Mouse (Mus musculus) myocyte (in vitro differentiated cells): Measurements from ENCODE around the gene Akr1a1. TPM values are rescaled to one million over a fixed set of nuclear protein-coding genes. Genes with fewer than 3 reads are reported as not detected.
A peak's percentile ranks its signal among the peaks of the same experiment; 100 is the strongest.

ENCODE experiments used
- H3K27me3 ChIP-seq: one replicate; pipeline ENCODE4 v1.6.1; 2011; ENCODE audit not compliant: control insufficient read depth, insufficient read depth, insufficient read length
- H3K36me3 ChIP-seq: one replicate; pipeline ENCODE4 v1.6.1; 2011; ENCODE audit not compliant: control insufficient read depth, insufficient read depth
- H3K4me2 ChIP-seq: one replicate; pipeline ENCODE4 v1.6.1; 2011; ENCODE audit warnings: low read depth, control low read depth
- H3K4me3 ChIP-seq: one replicate; pipeline ENCODE4 v1.5.1; 2011; ENCODE audit warnings: mild to moderate bottlenecking, control low read depth, moderate library complexity
- H3K79me2 ChIP-seq: one replicate; pipeline ENCODE4 v1.6.1; 2011; ENCODE audit not compliant: control insufficient read depth, insufficient read depth
- H3ac ChIP-seq: one replicate; pipeline ENCODE4 v1.6.1; 2011; ENCODE audit not compliant: control insufficient read depth, insufficient read length
- CEBPB ChIP-seq: IDR thresholded peaks from 2 replicates; pipeline ENCODE4 v1.6.1; 2011; ENCODE audit warnings: mild to moderate bottlenecking, moderate library complexity; ENCODE audit not compliant: poor library complexity, insufficient read depth, severe bottlenecking
- E2F4 ChIP-seq: IDR thresholded peaks from one replicate; pipeline ENCODE4 v1.6.1; 2011; ENCODE audit warnings: mild to moderate bottlenecking, control low read depth, moderate library complexity; ENCODE audit not compliant: insufficient read depth
- MAX ChIP-seq: IDR thresholded peaks from one replicate; pipeline ENCODE4 v1.6.1; 2011; ENCODE audit warnings: low read depth, mild to moderate bottlenecking, control low read depth
- MYOD1 ChIP-seq, 3 experiments: IDR thresholded peaks; one replicate each; pipeline ENCODE4 v1.6.1; 2011; ENCODE audit warnings: control low read depth in 2 of 3, low read depth in 2 of 3, mild to moderate bottlenecking in 2 of 3, moderate library complexity in 1 of 3; ENCODE audit not compliant: insufficient read length in 2 of 3, control insufficient read depth in 1 of 3
- MYOG ChIP-seq, 3 experiments: IDR thresholded peaks; one replicate each; pipeline ENCODE4 v1.6.1; 2011; ENCODE audit warnings: control low read depth in 2 of 3, low read depth in 2 of 3, mild to moderate bottlenecking in 2 of 3; ENCODE audit not compliant: insufficient read length in 2 of 3, control insufficient read depth in 1 of 3, insufficient read depth in 1 of 3
- POLR2A ChIP-seq: IDR thresholded peaks from one replicate; pipeline ENCODE4 v1.6.1; 2011; ENCODE audit warnings: low read depth, mild to moderate bottlenecking, control low read depth, moderate library complexity; ENCODE audit not compliant: insufficient read length
- POLR2AphosphoS2 ChIP-seq: IDR thresholded peaks from one replicate; pipeline ENCODE4 v1.6.1; 2011; ENCODE audit warnings: low read depth, control low read depth; ENCODE audit not compliant: insufficient read length
- REST ChIP-seq: IDR thresholded peaks from one replicate; pipeline ENCODE4 v1.6.1; 2011; ENCODE audit warnings: mild to moderate bottlenecking, control low read depth, moderate library complexity; ENCODE audit not compliant: insufficient read depth, insufficient read length
- SRF ChIP-seq: IDR thresholded peaks from one replicate; pipeline ENCODE4 v1.6.1; 2011; ENCODE audit warnings: low read depth; ENCODE audit not compliant: control insufficient read depth, insufficient read length
- TCF12 ChIP-seq: IDR thresholded peaks from one replicate; pipeline ENCODE4 v1.6.1; 2011; ENCODE audit warnings: mild to moderate bottlenecking, control low read depth; ENCODE audit not compliant: poor library complexity, insufficient read depth, severe bottlenecking
- TCF3 ChIP-seq: IDR thresholded peaks from one replicate; pipeline ENCODE4 v1.6.1; 2011; ENCODE audit warnings: low read depth, control low read depth; ENCODE audit not compliant: insufficient read length
- USF1 ChIP-seq: IDR thresholded peaks from one replicate; pipeline ENCODE4 v1.6.1; 2011; ENCODE audit warnings: low read depth, mild to moderate bottlenecking, control low read depth, moderate library complexity
- polyA plus RNA-seq: library from polyadenylated mRNA; unstranded; fragments of >200 nt; fragmentation: generic; extraction: Trizol; gene quantifications from one replicate; pipeline ENCODE4 v1.2.1, GENCODE M21; 2012; ENCODE audit warnings: missing spikeins

The Akr1a1 gene
- polyA plus RNA-seq: 746 TPM

DNA sequence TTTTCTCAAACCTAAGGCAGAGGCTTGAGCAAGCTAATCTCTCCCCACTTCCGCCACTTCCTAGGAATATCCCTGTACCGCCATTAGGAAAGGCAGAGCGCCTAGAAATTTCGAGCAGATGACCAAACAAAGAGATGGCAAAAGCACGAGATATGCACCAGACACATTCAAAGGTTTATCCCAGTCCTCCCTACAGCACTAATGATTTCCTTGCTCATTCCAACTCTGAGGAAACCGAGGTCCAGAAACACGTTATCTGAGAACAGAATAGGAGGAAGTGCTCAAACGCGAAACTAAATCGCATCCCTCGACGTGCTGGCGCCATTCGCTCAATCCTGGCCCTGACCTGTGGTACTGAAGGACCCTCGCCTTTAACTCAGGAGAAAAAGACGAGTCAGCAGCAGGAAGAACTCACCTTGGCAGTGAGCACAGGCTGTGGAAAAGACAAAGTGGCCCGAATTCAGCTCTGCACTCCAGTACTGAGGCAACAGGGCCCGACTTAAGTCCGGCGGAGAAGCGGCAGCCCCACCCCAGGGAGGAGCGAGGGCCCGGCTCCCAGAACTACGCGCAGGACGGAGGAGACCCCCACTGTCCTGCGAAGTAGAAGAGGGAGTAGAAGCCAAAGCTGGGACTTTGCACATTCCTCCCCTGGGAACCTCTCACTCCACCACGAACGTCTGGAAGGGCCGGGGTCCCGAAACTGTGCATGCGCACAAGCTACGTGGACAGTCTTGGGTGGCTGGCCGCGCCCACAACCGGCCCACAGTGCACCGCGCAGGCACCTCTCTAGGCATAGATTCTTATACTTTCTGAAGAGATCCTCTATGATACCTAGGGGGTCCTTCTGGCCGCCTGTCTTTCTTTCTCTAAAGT, at the start of gene Akr1a1:
Akr1a1 (minus strand) TSS at position 757 of the 873 bp plus-strand sequence.
- peak within 1 kb of the TSS; percentile 27 for H3ac ChIP-seq
- no peaks in the 10 kb centered on the region for H3K27me3 ChIP-seq
- TF ChIP-seq TCF12: no peak
- TF ChIP-seq MYOG (IDR thresholded peaks at IDR 0.05; ENCODE audit: control insufficient read depth in 1 of 3, insufficient read depth in 1 of 3, insufficient read length in 2 of 3, low read depth in 2 of 3): no peak
- TF ChIP-seq POLR2A: peak; percentile 76
- TF ChIP-seq POLR2AphosphoS2: peak; percentile 66
- H3K4me3 ChIP-seq: peak within 1 kb of the TSS; percentile 79
- H3K4me2 ChIP-seq: peak within 1 kb of the TSS; percentile 98
- peaks cover 52% of the 10 kb centered on the region for H3K79me2 ChIP-seq
- peaks cover 7% of the 10 kb centered on the region for H3K36me3 ChIP-seq

- TF ChIP-seq POLR2AphosphoS2: peak; percentile 43
- TF ChIP-seq POLR2A: no peak
- Histone ChIP-seq H3K27me3 (no peaks in the 10 kb centered on the region), H3K79me2 (peaks cover 14% of the 10 kb centered on the region), H3K4me2 (no peak overlapping the region), H3K36me3 (peaks cover 44% of the 10 kb centered on the region), H3K4me3 (no peak overlapping the region), H3ac (no peak overlapping the region)
Measured at GRCm38 (mm10) chr4:116700964-116701363, 49.5 kb upstream of the Akr1a1 start.

GRCm38 (mm10) chr4:116698693-116699342, 47.3 kb upstream of the Akr1a1 start:
- H3ac ChIP-seq: no peak overlapping the region
- TF ChIP-seq TCF3: no peak
- no peak for TF ChIP-seq REST
- TF ChIP-seq SRF: no peak
- no peak for TF ChIP-seq MAX
- no peak for TF ChIP-seq MYOD1 (IDR thresholded peaks at IDR 0.05; ENCODE audit: control insufficient read depth in 1 of 3, insufficient read length in 2 of 3, low read depth in 2 of 3)
- no peak for TF ChIP-seq TCF12
- no peak for TF ChIP-seq USF1
- TF ChIP-seq CEBPB: no peak
- TF ChIP-seq POLR2A: no peak
- no peak for TF ChIP-seq MYOG (IDR thresholded peaks at IDR 0.05; ENCODE audit: control insufficient read depth in 1 of 3, insufficient read depth in 1 of 3, insufficient read length in 2 of 3, low read depth in 2 of 3)
- no peak for TF ChIP-seq E2F4
- no peak overlapping the region for H3K4me3 ChIP-seq
- H3K4me2 ChIP-seq: no peak overlapping the region
- H3K27me3 ChIP-seq: no peaks in the 10 kb centered on the region
- peaks cover 64% of the 10 kb centered on the region for H3K36me3 ChIP-seq
- peaks cover 15% of the 10 kb centered on the region for H3K79me2 ChIP-seq

- Histone ChIP-seq H3K4me3 (no peak overlapping the region), H3K36me3 (peaks cover 89% of the 10 kb centered on the region), H3K4me2 (no peak overlapping the region), H3K27me3 (no peaks in the 10 kb centered on the region), H3K79me2 (peaks cover 60% of the 10 kb centered on the region), H3ac (no peak overlapping the region)
- TF ChIP-seq POLR2AphosphoS2 (no peak), MAX (no peak), MYOG (IDR thresholded peaks at IDR 0.05; ENCODE audit: control insufficient read depth in 1 of 3, insufficient read depth in 1 of 3, insufficient read length in 2 of 3, low read depth in 2 of 3) (no peak)
Measured at GRCm38 (mm10) chr4:116693785-116694184, 42.3 kb upstream of the Akr1a1 start.

- Histone ChIP-seq H3K79me2 (peaks cover 70% of the 10 kb centered on the region), H3ac (no peak overlapping the region), H3K27me3 (no peaks in the 10 kb centered on the region), H3K4me3 (no peak overlapping the region), H3K4me2 (no peak overlapping the region), H3K36me3 (peaks cover 87% of the 10 kb centered on the region)
- TF ChIP-seq POLR2AphosphoS2 (no peak), SRF (no peak), MYOD1 (IDR thresholded peaks at IDR 0.05; ENCODE audit: control insufficient read depth in 1 of 3, insufficient read length in 2 of 3, low read depth in 2 of 3) (no peak)
Measured at GRCm38 (mm10) chr4:116692146-116692545, 40.7 kb upstream of the Akr1a1 start.
